Mouse (Mus musculus) CH12.LX (cell line): Measurements from ENCODE around the gene Cnpy3.

Source experiments
- CHD1 ChIP-seq: IDR thresholded peaks from 2 replicates; pipeline ENCODE4 v1.6.1; 2012; ENCODE audit warnings: low read depth, low read length, improper control_type of control experiment, inconsistent platforms
- CHD2 ChIP-seq: IDR thresholded peaks from 2 replicates; pipeline ENCODE4 v1.6.1; 2011; ENCODE audit warnings: low read length, improper control_type of control experiment
- CTCF ChIP-seq, 2 experiments: IDR thresholded peaks in 1 of 2; conservative IDR thresholded peaks in 1 of 2; 2 replicates each; pipeline ENCODE4 v1.5.1; 2011 to 2012; ENCODE audit warnings: low read depth in 2 of 2, low read length in 2 of 2, improper control_type of control experiment in 1 of 2, inconsistent platforms in 1 of 2, mild to moderate bottlenecking in 1 of 2, moderate library complexity in 1 of 2
- ELF1 ChIP-seq: IDR thresholded peaks from 2 replicates; pipeline ENCODE4 v1.6.1; 2014; ENCODE audit warnings: low read depth, mild to moderate bottlenecking, inconsistent platforms, low read length, improper control_type of control experiment
- EP300 ChIP-seq: IDR thresholded peaks from 2 replicates; pipeline ENCODE4 v1.6.1; 2011; ENCODE audit warnings: low read length, improper control_type of control experiment
- ETS1 ChIP-seq: conservative IDR thresholded peaks from 2 replicates; pipeline ENCODE4 v1.6.1; 2012; ENCODE audit warnings: low read depth, mild to moderate bottlenecking, inconsistent platforms, low read length, improper control_type of control experiment, moderate library complexity
- IRF4 ChIP-seq: IDR thresholded peaks from 2 replicates; pipeline ENCODE4 v1.6.1; 2014; ENCODE audit warnings: low read depth, mild to moderate bottlenecking, inconsistent platforms, low read length, improper control_type of control experiment
- MYC ChIP-seq: IDR thresholded peaks from 2 replicates; pipeline ENCODE4 v1.6.1; 2011; ENCODE audit warnings: low read depth, mild to moderate bottlenecking, improper control_type of control experiment, low read length
- PAX5 ChIP-seq: IDR thresholded peaks from 2 replicates; pipeline ENCODE4 v1.6.1; 2012; ENCODE audit warnings: low read length, inconsistent platforms, mixed read lengths
- POLR2A ChIP-seq: IDR thresholded peaks from 2 replicates; pipeline ENCODE4 v1.6.1; 2011; ENCODE audit warnings: low read depth, mild to moderate bottlenecking, improper control_type of control experiment, low read length
- POLR2AphosphoS2 ChIP-seq: IDR thresholded peaks from 2 replicates; pipeline ENCODE4 v1.6.1; 2011; ENCODE audit warnings: low read depth, low read length, improper control_type of control experiment
- SMC3 ChIP-seq: IDR thresholded peaks from 2 replicates; pipeline ENCODE4 v1.6.1; 2011; ENCODE audit warnings: low read depth, low read length, improper control_type of control experiment

DNA sequence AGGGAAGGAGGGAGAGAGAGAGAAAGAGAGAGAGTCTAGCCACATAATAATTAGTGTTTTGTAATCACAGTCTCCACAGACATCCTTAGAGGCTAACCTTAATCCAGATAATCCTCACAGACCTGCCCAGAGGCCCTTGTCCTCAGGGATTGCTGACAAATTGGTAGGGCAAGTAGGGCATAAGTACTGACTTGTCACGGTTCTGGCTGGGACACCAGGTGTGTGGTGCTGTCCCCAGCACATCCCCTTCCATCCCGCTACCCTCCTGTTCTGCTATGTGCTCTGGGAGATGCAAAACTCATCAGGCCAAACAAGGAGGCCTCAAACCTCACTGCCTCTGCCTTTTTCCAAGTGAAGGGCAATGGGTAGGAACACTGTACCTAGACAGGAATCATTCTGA, 6.5 kb downstream of the Cnpy3 start:
- TF ChIP-seq PAX5 (no peak), CTCF (conservative IDR thresholded peaks at IDR 0.05 in 1 of 2, IDR thresholded peaks at IDR 0.05 in 1 of 2; ENCODE audit: low read depth in 2 of 2, low read length in 2 of 2) (no peak), EP300 (peak; percentile 51), POLR2A (no peak), CHD1 (no peak; the same call in 1 of the 2 replicates), ELF1 (no peak), IRF4 (peak; percentile 19; the same call in 1 of the 2 replicates), POLR2AphosphoS2 (no peak), CHD2 (no peak), SMC3 (no peak), MYC (no peak), ETS1 (peak; percentile 34)
